Mouse (Mus musculus) CH12.LX (cell line): Measurements from ENCODE around the gene Mup2. TPM values are rescaled to one million over a fixed set of nuclear protein-coding genes. Genes with fewer than 3 reads are reported as not detected.
"Not testable (repeated sequence)": the region's sequence is repeated elsewhere in the genome, so short reads cannot be mapped to it uniquely, and the experiment has no call there.

Experiments
- DNase-seq: peaks from one replicate; pipeline ENCODE4 v3.0.0-alpha.2; 2013; ENCODE audit errors: extremely low read depth
- H3K27ac ChIP-seq: 2 replicates; pipeline ENCODE4 v1.5.1; 2012; ENCODE audit warnings: low read depth, mild to moderate bottlenecking, control low read depth, moderate library complexity; ENCODE audit not compliant: insufficient read depth
- H3K27me3 ChIP-seq: replicated peaks from 2 replicates; pipeline ENCODE3; 2012; ENCODE audit warnings: inconsistent platforms
- H3K36me3 ChIP-seq, 2 experiments: replicated peaks in 1 of 2; 2 replicates each; pipeline versions ENCODE3 to v1.6.1; 2012; ENCODE audit warnings: inconsistent platforms in 1 of 2, low read length in 1 of 2, mild to moderate bottlenecking in 1 of 2, mixed read lengths in 1 of 2, moderate library complexity in 1 of 2; ENCODE audit not compliant: control insufficient read depth in 1 of 2, insufficient read depth in 1 of 2
- H3K4me1 ChIP-seq, 2 experiments: 2 replicates each; pipeline ENCODE4 v1.6.1; 2012; ENCODE audit warnings: inconsistent platforms in 1 of 2, moderate library complexity in 1 of 2; ENCODE audit not compliant: insufficient read depth in 2 of 2, control insufficient read depth in 1 of 2
- H3K4me2 ChIP-seq: 2 replicates; pipeline ENCODE4 v1.6.1; 2012; ENCODE audit warnings: low read depth, mild to moderate bottlenecking, control low read depth; ENCODE audit not compliant: poor library complexity, insufficient read depth, severe bottlenecking
- H3K4me3 ChIP-seq, 3 experiments: fragments of 150-350 bp in 1 of 3; sonication (generic) in 1 of 3; replicated peaks in 1 of 3; 2 replicates each; pipeline versions ENCODE3 to v1.5.1; 2011 to 2012; ENCODE audit warnings: low read depth in 2 of 3, low read length in 2 of 3, mild to moderate bottlenecking in 2 of 3, moderate library complexity in 2 of 3, control low read depth in 1 of 3, improper control_type of control experiment in 1 of 3, inconsistent platforms in 1 of 3, mixed read lengths in 1 of 3; ENCODE audit not compliant: poor library complexity in 1 of 3
- H3K79me2 ChIP-seq: replicated peaks from 2 replicates; pipeline ENCODE4 v1.6.1; 2012; ENCODE audit warnings: mild to moderate bottlenecking, moderate library complexity; ENCODE audit not compliant: control insufficient read depth, poor library complexity, insufficient read depth, severe bottlenecking; ENCODE audit errors: extremely low read depth
- H3K9ac ChIP-seq: 2 replicates; pipeline ENCODE4 v1.6.1; 2012; ENCODE audit warnings: low read depth, mild to moderate bottlenecking, control low read depth, moderate library complexity; ENCODE audit not compliant: insufficient read depth
- H3K9me3 ChIP-seq: replicated peaks from 2 replicates; pipeline ENCODE3; 2012; ENCODE audit warnings: low read length, inconsistent platforms, mixed read lengths
- dilution Hi-C: fragments of 300-500 bp; cut with MboI; formaldehyde crosslinking; loops from 2 replicates; pipeline ENCODE4 v1.14.3; 2020; ENCODE audit warnings: low sequenced_read_pairs; ENCODE audit not compliant: extremely low pct_unique_long_range_greater_than_20kb, extremely low pct_ligation_motif_present
- in situ Hi-C: fragments of 300-500 bp; cut with MboI; formaldehyde crosslinking; loops from 3 replicates; pipeline ENCODE4 v1.14.3; 2019; ENCODE audit warnings: low sequenced_read_pairs, low pct_ligation_motif_present, low pct_unique_long_range_greater_than_20kb, mixed read lengths
- polyA plus RNA-seq: library from polyadenylated mRNA; unstranded; fragments of >175 nt; gene quantifications from 2 replicates; pipeline ENCODE4 v1.2.1, GENCODE M21; 2012; ENCODE audit warnings: low read depth; ENCODE audit not compliant: insufficient read length
- total RNA-seq, 2 experiments: library from RNA; depleted of rRNA; stranded (reverse); fragments of 300-350 nt in 1 of 2; fragments of >200 nt in 1 of 2; gene quantifications; 2 replicates each; pipeline ENCODE4 v1.2.3; 2012 to 2014

The Mup2 gene
- total RNA-seq (2012; rRNA removed), result not detected in 2 replicates
- total RNA-seq (2014; rRNA removed), result not detected in 2 replicates
- not detected in 2 replicates for polyA plus RNA-seq

GRCm38 (mm10) chr4:60154189-60154588, at the start of gene Mup2:
Mup2 (minus strand) TSS chr4:60154289.
- H3K4me3 ChIP-seq, in situ Hi-C loops, H3K27me3 ChIP-seq, H3K79me2 ChIP-seq, H3K27ac ChIP-seq, H3K36me3 ChIP-seq, H3K9ac ChIP-seq, H3K4me1 ChIP-seq, DNase-seq, dilution Hi-C loops, H3K9me3 ChIP-seq, H3K4me2 ChIP-seq: not testable (repeated sequence)

Other genes with a start within 250 kb of the Mup2 start
- not detected in 2 replicates for gene Slc46a2, start 239.2 kb downstream of the Mup2 start, total RNA-seq (2012; rRNA removed)
- gene Slc46a2, start 239.2 kb downstream of the Mup2 start, total RNA-seq (2014; rRNA removed), result not detected in 2 replicates
- not detected in 2 replicates for gene Slc46a2, start 239.2 kb downstream of the Mup2 start, polyA plus RNA-seq
- not detected in 2 replicates for gene Mup4, start 193.6 kb downstream of the Mup2 start, total RNA-seq (2012; rRNA removed)
- not detected in 2 replicates for gene Mup4, start 193.6 kb downstream of the Mup2 start, total RNA-seq (2014; rRNA removed)
- not detected in 2 replicates for gene Mup4, start 193.6 kb downstream of the Mup2 start, polyA plus RNA-seq
- gene Mup6, start 190.0 kb downstream of the Mup2 start, total RNA-seq (2012; rRNA removed), result not detected in 2 replicates
- gene Mup6, start 190.0 kb downstream of the Mup2 start, total RNA-seq (2014; rRNA removed), result not detected in 2 replicates
- not detected in 2 replicates for gene Mup6, start 190.0 kb downstream of the Mup2 start, polyA plus RNA-seq
- not detected in 2 replicates for gene Mup7, start 83.8 kb downstream of the Mup2 start, total RNA-seq (2012; rRNA removed)
- gene Mup7, start 83.8 kb downstream of the Mup2 start, total RNA-seq (2014; rRNA removed), result not detected in 2 replicates
- gene Mup7, start 83.8 kb downstream of the Mup2 start, polyA plus RNA-seq, result not detected in 2 replicates
- gene Mup8, start 68.3 kb upstream of the Mup2 start, total RNA-seq (2012; rRNA removed), result not detected in 2 replicates
- gene Mup8, start 68.3 kb upstream of the Mup2 start, total RNA-seq (2014; rRNA removed), result not detected in 2 replicates
- gene Mup8, start 68.3 kb upstream of the Mup2 start, polyA plus RNA-seq, result not detected in 2 replicates